Comparison of ENCODE assay signal across 27 mouse cellular contexts in genomic region chr7:24105144-24105703, GRCm38 (mm10). TPM values are rescaled to one million over a fixed set of nuclear protein-coding genes. Genes with fewer than 3 reads are reported as not detected.
DNase-seq lines count a peak whose midpoint lies in the region; ATAC-seq lines count a peak whose summit lies in the region.
"Had no signal": no experiment of that assay in that cellular context is flagged by ENCODE, and none has a peak within 500 bp of the region (broad histone marks: within the 10 kb centered on the region; RNA-seq: fewer than 3 reads in every experiment).

No protein-coding gene starts in this region.

- no peaks in the 10 kb centered on the region for H3K27me3 ChIP-seq in hindbrain, embryonic 10.5 days (ENCODE audit: insufficient read depth, poor library complexity, severe bottlenecking)
- H3K27me3 ChIP-seq in hindbrain, embryonic 14.5 days (ENCODE audit: control insufficient read depth, insufficient read depth, low read length): no peaks in the 10 kb centered on the region
- no peaks in the 10 kb centered on the region for H3K27me3 ChIP-seq in midbrain, embryonic 10.5 days (ENCODE audit: low read depth, poor library complexity, severe bottlenecking)
- H3K27me3 ChIP-seq in midbrain, embryonic 16.5 days (ENCODE audit: control insufficient read depth, insufficient read depth, low read depth, low read length): no peaks in the 10 kb centered on the region
- no peaks in the 10 kb centered on the region for H3K27me3 ChIP-seq in embryonic facial prominence, embryonic 13.5 days
- H3K27me3 ChIP-seq: embryonic facial prominence, embryonic 12.5 days; lung, embryonic 15.5 days had no signal

- DNase-seq in hindbrain, embryonic 10.5 days (ENCODE audit: low spot score): peak; percentile 23
- no peak for DNase-seq in hindbrain, embryonic 14.5 days (ENCODE audit: low spot score)
- DNase-seq in midbrain, embryonic 10.5 days (ENCODE audit: low spot score): peak; percentile 28
- DNase-seq in NIH3T3 (ENCODE audit: low read depth): peak; percentile 22
- DNase-seq in gastrocnemius, postnatal 4 days (ENCODE audit: low spot score in 2 of 2): no peak
- DNase-seq in adrenal gland, adult 2 months: no peak
- DNase-seq: adrenal gland, postnatal 14 days; gastrocnemius, postnatal 14 days; kidney, adult 2 months; kidney, postnatal 25 days; right cerebral cortex, adult 18-20 months; thymus, postnatal 25 days had no signal

- H3K36me3 ChIP-seq in hindbrain, embryonic 10.5 days: peaks cover 97% of the 10 kb centered on the region
- peaks cover 89% of the 10 kb centered on the region for H3K36me3 ChIP-seq in hindbrain, embryonic 14.5 days (replicated peaks; ENCODE audit: control insufficient read depth, insufficient read depth)
- H3K36me3 ChIP-seq in midbrain, embryonic 10.5 days: peaks cover 96% of the 10 kb centered on the region
- peaks cover 88% of the 10 kb centered on the region for H3K36me3 ChIP-seq in midbrain, embryonic 16.5 days (ENCODE audit: control insufficient read depth, insufficient read depth, low read length)
- peaks cover 98% of the 10 kb centered on the region for H3K36me3 ChIP-seq in embryonic facial prominence, embryonic 13.5 days

- H3K9me3 ChIP-seq in hindbrain, embryonic 10.5 days: peaks cover 98% of the 10 kb centered on the region
- H3K9me3 ChIP-seq in hindbrain, embryonic 14.5 days (ENCODE audit: control insufficient read depth, low read length): peaks cover 93% of the 10 kb centered on the region
- peaks cover 99% of the 10 kb centered on the region for H3K9me3 ChIP-seq in midbrain, embryonic 10.5 days (replicated peaks)
- peaks cover 66% of the 10 kb centered on the region for H3K9me3 ChIP-seq in midbrain, embryonic 16.5 days (replicated peaks; ENCODE audit: control insufficient read depth, low read length, poor library complexity, severe bottlenecking)
- peaks cover 93% of the 10 kb centered on the region for H3K9me3 ChIP-seq in embryonic facial prominence, embryonic 13.5 days

- H3K4me2 ChIP-seq in hindbrain, embryonic 14.5 days (replicated peaks): no peak overlapping the region
- H3K4me2 ChIP-seq in midbrain, embryonic 16.5 days (ENCODE audit: low read length): no peak overlapping the region
- no peak overlapping the region for H3K4me2 ChIP-seq in embryonic facial prominence, embryonic 13.5 days
- H3K4me2 ChIP-seq: embryonic facial prominence, embryonic 12.5 days; heart, embryonic 11.5 days; lung, embryonic 15.5 days had no signal

- H3K9ac ChIP-seq in hindbrain, embryonic 14.5 days: no peak overlapping the region
- H3K9ac ChIP-seq in midbrain, embryonic 16.5 days (ENCODE audit: low read depth, low read length): no peak overlapping the region
- H3K9ac ChIP-seq in embryonic facial prominence, embryonic 13.5 days: no peak overlapping the region
- H3K9ac ChIP-seq: embryonic facial prominence, embryonic 12.5 days; liver, embryonic 14.5 days; lung, embryonic 15.5 days had no signal

- ATAC-seq in hindbrain, embryonic 14.5 days (ENCODE audit: low FRiP score): no peak; the same call in 1 of the 2 replicates
- no peak for ATAC-seq in midbrain, embryonic 16.5 days
- 0 out of 2 replicates have a peak, but pooled peaks have one; percentile 12 for ATAC-seq in embryonic facial prominence, embryonic 13.5 days (ENCODE audit: insufficient number of reproducible peaks, insufficient read depth, low FRiP score, low TSS enrichment, low read depth)
- ATAC-seq: forebrain, embryonic 14.5 days had no signal

- WGBS in hindbrain, embryonic 10.5 days: 96% methylated on average over 18 of the region's 18 CpGs
- 95% methylated on average over 18 of the region's 18 CpGs for WGBS in hindbrain, embryonic 14.5 days
- WGBS in midbrain, embryonic 10.5 days: 96% methylated on average over 18 of the region's 18 CpGs
- WGBS in midbrain, embryonic 16.5 days: 95% methylated on average over 18 of the region's 18 CpGs
- WGBS in embryonic facial prominence, embryonic 13.5 days: 95% methylated on average over 18 of the region's 18 CpGs

- H3K27ac ChIP-seq in hindbrain, embryonic 10.5 days: no peak overlapping the region
- no peak overlapping the region for H3K27ac ChIP-seq in hindbrain, embryonic 14.5 days
- H3K27ac ChIP-seq in midbrain, embryonic 10.5 days (replicated peaks): no peak overlapping the region
- no peak overlapping the region for H3K27ac ChIP-seq in midbrain, embryonic 16.5 days (ENCODE audit: low read length)
- H3K27ac ChIP-seq in embryonic facial prominence, embryonic 13.5 days: no peak overlapping the region
- H3K27ac ChIP-seq: embryonic facial prominence, embryonic 12.5 days; liver, embryonic 14.5 days; lung, embryonic 15.5 days had no signal

- H3K4me1 ChIP-seq in hindbrain, embryonic 10.5 days (replicated peaks): no peaks in the 10 kb centered on the region
- no peaks in the 10 kb centered on the region for H3K4me1 ChIP-seq in hindbrain, embryonic 14.5 days (replicated peaks; ENCODE audit: control insufficient read depth, insufficient read depth, low read length)
- no peaks in the 10 kb centered on the region for H3K4me1 ChIP-seq in midbrain, embryonic 10.5 days
- H3K4me1 ChIP-seq in midbrain, embryonic 16.5 days (ENCODE audit: control insufficient read depth, insufficient read depth, low read length): no peaks in the 10 kb centered on the region
- H3K4me1 ChIP-seq in embryonic facial prominence, embryonic 13.5 days: no peaks in the 10 kb centered on the region
- H3K4me1 ChIP-seq: embryonic facial prominence, embryonic 12.5 days; lung, embryonic 15.5 days had no signal

- no peak overlapping the region for H3K4me3 ChIP-seq in hindbrain, embryonic 10.5 days
- no peak overlapping the region for H3K4me3 ChIP-seq in hindbrain, embryonic 14.5 days (replicated peaks; ENCODE audit: low read length)
- no peak overlapping the region for H3K4me3 ChIP-seq in midbrain, embryonic 10.5 days
- H3K4me3 ChIP-seq in midbrain, embryonic 16.5 days (ENCODE audit: low read depth, low read length): no peak overlapping the region
- 0 out of 2 replicates have a peak overlapping the region, but pooled peaks have one; percentile 8 for H3K4me3 ChIP-seq in embryonic facial prominence, embryonic 13.5 days
- H3K4me3 ChIP-seq: embryonic facial prominence, embryonic 12.5 days; lung, embryonic 15.5 days had no signal

RNA-seq across cellular contexts. Expression of gene Zfp112, which starts 6.9 kb away (rescaled TPM):
- 3.3 and 5.4 TPM in 2 replicates for polyA plus RNA-seq in hindbrain, embryonic 10.5 days (2016; fragmentation: Nextera tagmentation; extraction: Ambion mirVana)
- polyA plus RNA-seq in hindbrain, embryonic 14.5 days (2014; fragmentation: Nextera tagmentation; extraction: Ambion mirVana): 8.5 and 9.0 TPM in 2 replicates
- polyA plus RNA-seq in midbrain, embryonic 10.5 days (2016; fragmentation: Nextera tagmentation; extraction: Ambion mirVana): 3.9 and 6.1 TPM in 2 replicates
- polyA plus RNA-seq in midbrain, embryonic 16.5 days (2015; fragmentation: Nextera tagmentation; extraction: Ambion mirVana): 11.2 and 12.1 TPM in 2 replicates
- 10.1 and 12.4 TPM in 2 replicates for polyA plus RNA-seq in embryonic facial prominence, embryonic 13.5 days (2015; fragmentation: Nextera tagmentation; extraction: Ambion mirVana)
- total RNA-seq in gastrocnemius, postnatal 4 days (2021): 1 to 10 TPM; 4.4 to 4.5 TPM
- 1 to 10 TPM; 3.1 to 4.1 TPM for total RNA-seq in adrenal gland, adult 2 months (2021)
- 1.8 and 2.2 TPM in 2 replicates for polyA plus RNA-seq in adrenal gland, adult 2 months (2012; rRNA removed)

RNA-seq across cellular contexts. Expression of gene Zfp180, which starts 23.5 kb away (rescaled TPM):
- polyA plus RNA-seq in hindbrain, embryonic 10.5 days (2016; fragmentation: Nextera tagmentation; extraction: Ambion mirVana): 25.9 and 29.4 TPM in 2 replicates
- 34.3 and 39.6 TPM in 2 replicates for polyA plus RNA-seq in hindbrain, embryonic 14.5 days (2014; fragmentation: Nextera tagmentation; extraction: Ambion mirVana)
- polyA plus RNA-seq in midbrain, embryonic 10.5 days (2016; fragmentation: Nextera tagmentation; extraction: Ambion mirVana): 28.4 and 31.7 TPM in 2 replicates
- 41.9 and 44.2 TPM in 2 replicates for polyA plus RNA-seq in midbrain, embryonic 16.5 days (2015; fragmentation: Nextera tagmentation; extraction: Ambion mirVana)
- 23.8 and 25.4 TPM in 2 replicates for polyA plus RNA-seq in embryonic facial prominence, embryonic 13.5 days (2015; fragmentation: Nextera tagmentation; extraction: Ambion mirVana)
- total RNA-seq in gastrocnemius, postnatal 4 days (2021): 1 to 10 TPM; 9.1 TPM
- 10 to 100 TPM; 21.7 to 26.3 TPM for total RNA-seq in adrenal gland, adult 2 months (2021)
- polyA plus RNA-seq in adrenal gland, adult 2 months (2012; rRNA removed): 11.3 and 17.9 TPM in 2 replicates

RNA-seq across cellular contexts. Expression of gene Zfp235, which starts 28.7 kb away (rescaled TPM):
- 12.9 and 14.6 TPM in 2 replicates for polyA plus RNA-seq in hindbrain, embryonic 10.5 days (2016; fragmentation: Nextera tagmentation; extraction: Ambion mirVana)
- 26.1 and 28.8 TPM in 2 replicates for polyA plus RNA-seq in hindbrain, embryonic 14.5 days (2014; fragmentation: Nextera tagmentation; extraction: Ambion mirVana)
- 14.0 and 14.9 TPM in 2 replicates for polyA plus RNA-seq in midbrain, embryonic 10.5 days (2016; fragmentation: Nextera tagmentation; extraction: Ambion mirVana)
- 23.0 and 24.5 TPM in 2 replicates for polyA plus RNA-seq in midbrain, embryonic 16.5 days (2015; fragmentation: Nextera tagmentation; extraction: Ambion mirVana)
- polyA plus RNA-seq in embryonic facial prominence, embryonic 13.5 days (2015; fragmentation: Nextera tagmentation; extraction: Ambion mirVana): 18.8 and 21.9 TPM in 2 replicates
- total RNA-seq in gastrocnemius, postnatal 4 days (2021): 1 to 10 TPM; 6.1 to 8.6 TPM
- 1 to 10 TPM; 9.4 to 9.7 TPM for total RNA-seq in adrenal gland, adult 2 months (2021)
- polyA plus RNA-seq in adrenal gland, adult 2 months (2012; rRNA removed): 2.6 and 4.2 TPM in 2 replicates

RNA-seq across cellular contexts. Expression of gene Vmn1r183, which starts 52.2 kb away (rescaled TPM):
- not detected in 2 replicates for polyA plus RNA-seq in hindbrain, embryonic 10.5 days (2016; fragmentation: Nextera tagmentation; extraction: Ambion mirVana)
- polyA plus RNA-seq in hindbrain, embryonic 14.5 days (2014; fragmentation: Nextera tagmentation; extraction: Ambion mirVana): not detected in 2 replicates
- 0.01 TPM in 1 of 2 replicates, not detected in the other for polyA plus RNA-seq in midbrain, embryonic 10.5 days (2016; fragmentation: Nextera tagmentation; extraction: Ambion mirVana)
- polyA plus RNA-seq in midbrain, embryonic 16.5 days (2015; fragmentation: Nextera tagmentation; extraction: Ambion mirVana): not detected in 2 replicates
- not detected in 2 replicates for polyA plus RNA-seq in embryonic facial prominence, embryonic 13.5 days (2015; fragmentation: Nextera tagmentation; extraction: Ambion mirVana)
- total RNA-seq in gastrocnemius, postnatal 4 days (2021): not detected
- not detected for total RNA-seq in adrenal gland, adult 2 months (2021)
- not detected in 2 replicates for polyA plus RNA-seq in adrenal gland, adult 2 months (2012; rRNA removed)
- total RNA-seq: adrenal gland, postnatal 14 days; gastrocnemius, postnatal 14 days; heart, postnatal 25 days; left cerebral cortex, postnatal 25 days; monocyte, adult 5-6 weeks had no signal
- polyA plus RNA-seq: brain, embryonic 14.5 days; C2C12; embryonic facial prominence, embryonic 12.5 days; forebrain, embryonic 14.5 days; heart, embryonic 11.5 days; kidney, adult 2 months; limb, embryonic 14.5 days; liver, embryonic 14.5 days; lung, embryonic 15.5 days; neural tube, embryonic 11.5 days; small intestine, adult 2 months had no signal

Comparison
In these comparisons a context has a peak if more than half of its experiments do, and no peak if none do; other contexts are left out.
1. DNase-seq: peak in hindbrain, embryonic 10.5 days (single experiment), midbrain, embryonic 10.5 days (single experiment) and NIH3T3 (single experiment); none in hindbrain, embryonic 14.5 days (single experiment), gastrocnemius, postnatal 4 days (0 of 2) and adrenal gland, adult 2 months (single experiment).